Mouse (Mus musculus) CH12.LX (cell line): ENCODE results near the gene Plppr3.

Source experiments
- BHLHE40 ChIP-seq: IDR thresholded peaks from 2 replicates; pipeline ENCODE4 v1.6.1; 2011; ENCODE audit warnings: mild to moderate bottlenecking, low read depth, low read length, improper control_type of control experiment
- CTCF ChIP-seq, 2 experiments: IDR thresholded peaks in 1 of 2; conservative IDR thresholded peaks in 1 of 2; 2 replicates each; pipeline ENCODE4 v1.5.1; 2011 to 2012; ENCODE audit warnings: low read depth in 2 of 2, low read length in 2 of 2, improper control_type of control experiment in 1 of 2, inconsistent platforms in 1 of 2, mild to moderate bottlenecking in 1 of 2, moderate library complexity in 1 of 2
- E2F4 ChIP-seq: IDR thresholded peaks from 2 replicates; pipeline ENCODE4 v1.6.1; 2011; ENCODE audit warnings: low read depth, low read length, improper control_type of control experiment; ENCODE audit not compliant: insufficient replicate concordance
- HCFC1 ChIP-seq: IDR thresholded peaks from 2 replicates; pipeline ENCODE4 v1.6.1; 2012; ENCODE audit warnings: low read depth, mild to moderate bottlenecking, inconsistent platforms, low read length, improper control_type of control experiment
- MAFK ChIP-seq: IDR thresholded peaks from 2 replicates; pipeline ENCODE4 v1.6.1; 2011; ENCODE audit warnings: low read length, improper control_type of control experiment; ENCODE audit not compliant: insufficient replicate concordance
- MAX ChIP-seq: IDR thresholded peaks from 2 replicates; pipeline ENCODE4 v1.6.1; 2011; ENCODE audit warnings: low read length, improper control_type of control experiment
- MAZ ChIP-seq: IDR thresholded peaks from 2 replicates; pipeline ENCODE4 v1.6.1; 2012; ENCODE audit warnings: low read depth, mild to moderate bottlenecking, inconsistent platforms, low read length, improper control_type of control experiment, moderate library complexity
- MEF2A ChIP-seq: IDR thresholded peaks from 2 replicates; pipeline ENCODE4 v1.6.1; 2014; ENCODE audit warnings: low read depth, mild to moderate bottlenecking, inconsistent platforms, low read length, improper control_type of control experiment, borderline replicate concordance
- NRF1 ChIP-seq: IDR thresholded peaks from 2 replicates; pipeline ENCODE4 v1.6.1; 2014; ENCODE audit warnings: low read depth, mild to moderate bottlenecking, inconsistent platforms, low read length, improper control_type of control experiment, moderate library complexity
- TCF12 ChIP-seq: IDR thresholded peaks from 2 replicates; pipeline ENCODE4 v1.6.1; 2014; ENCODE audit warnings: low read depth, mild to moderate bottlenecking, inconsistent platforms, low read length, improper control_type of control experiment
- USF1 ChIP-seq: IDR thresholded peaks from 2 replicates; pipeline ENCODE4 v1.6.1; 2014; ENCODE audit warnings: low read depth, mild to moderate bottlenecking, inconsistent platforms, low read length, improper control_type of control experiment
- ZMIZ1 ChIP-seq: IDR thresholded peaks from 2 replicates; pipeline ENCODE4 v1.6.1; 2012; ENCODE audit warnings: low read depth, mild to moderate bottlenecking, inconsistent platforms, low read length, improper control_type of control experiment

GRCm38 (mm10) chr10:79815671-79816494, 58.6 kb downstream of the Plppr3 start:
- no peak for TF ChIP-seq CTCF (conservative IDR thresholded peaks at IDR 0.05 in 1 of 2, IDR thresholded peaks at IDR 0.05 in 1 of 2; ENCODE audit: low read depth in 2 of 2, low read length in 2 of 2)
- TF ChIP-seq HCFC1: no peak
- TF ChIP-seq NRF1: no peak
- no peak for TF ChIP-seq MAX
- TF ChIP-seq ZMIZ1: no peak
- TF ChIP-seq MEF2A: no peak
- no peak for TF ChIP-seq TCF12
- no peak for TF ChIP-seq E2F4
- no peak for TF ChIP-seq MAFK
- no peak for TF ChIP-seq USF1
- no peak for TF ChIP-seq BHLHE40
- TF ChIP-seq MAZ: no peak
